Mouse (Mus musculus): Measurements from ENCODE around the gene Ccdc136.

GRCm38 (mm10) chr6:29431473-29431872, 35.4 kb downstream of the Ccdc136 start:
- TF ChIP-seq CTCF (IDR thresholded peaks at IDR 0.05; ENCODE audit: low read depth): no peak
- 0 out of 2 replicates have a peak, but pooled peaks have one; percentile 1 for TF ChIP-seq EP300 (IDR thresholded peaks at IDR 0.05; ENCODE audit: low read depth)
